Mouse (Mus musculus): ENCODE measurements around the gene Lmf1.

- TF ChIP-seq EP300 (optimal IDR thresholded peaks at IDR 0.05) = no peak
- TF ChIP-seq CTCF (IDR thresholded peaks at IDR 0.05; ENCODE audit: low read depth) = no peak
Measured at GRCm38 (mm10) chr17:25565244-25565643, 13.6 kb upstream of the Lmf1 start.

Measured in stomach, postnatal 0 days (tissue).